Mouse (Mus musculus): ENCODE results near the gene Nkain1. TPM values are rescaled to one million over a fixed set of nuclear protein-coding genes. Genes with fewer than 3 reads are reported as not detected.

The Nkain1 gene
- total and polyA plus RNA-seq, 3 experiments = not detected

GRCm38 (mm10) chr4:130521466-130521865 is 52.5 kb downstream of the Nkain1 start:
- Histone ChIP-seq H3K36me3 (replicated peaks) (no peaks in the 10 kb centered on the region), H3K9me3 (replicated peaks) (no peaks in the 10 kb centered on the region), H3K4me1 (ENCODE audit: insufficient read depth, low read depth, low read length) (peaks cover 10% of the 10 kb centered on the region), H3K4me3 (ENCODE audit: low read depth, low read length) (no peak overlapping the region), H3K27me3 (ENCODE audit: insufficient read depth, low read length) (peaks cover 16% of the 10 kb centered on the region)
- DNase-seq (ENCODE audit: low spot score) = no peak
- TF ChIP-seq GATA2 (IDR thresholded peaks at IDR 0.05; ENCODE audit: borderline replicate concordance, low read depth, low read length) = no peak
- no peak for TF ChIP-seq CTCF (IDR thresholded peaks at IDR 0.05; ENCODE audit: low read depth, low read length)
- TF ChIP-seq GATA1 (IDR thresholded peaks at IDR 0.05; ENCODE audit: borderline replicate concordance, low read length) = no peak
- no peak for TF ChIP-seq POLR2AphosphoS5 (IDR thresholded peaks at IDR 0.05; ENCODE audit: insufficient replicate concordance, low read depth, low read length)
- no peak for TF ChIP-seq TAL1 (conservative IDR thresholded peaks at IDR 0.05; ENCODE audit: low read depth, low read length)
- no peak for ATAC-seq (ENCODE audit: extremely low read depth, insufficient number of reproducible peaks, low FRiP score, poor library complexity, severe bottlenecking)

GRCm38 (mm10) chr4:130520482-130520851 is 53.5 kb downstream of the Nkain1 start:
- Histone ChIP-seq H3K4me3 (ENCODE audit: low read depth, low read length) (peak overlapping the region; percentile 62; the same call in 1 of the 2 replicates), H3K9me3 (replicated peaks) (no peaks in the 10 kb centered on the region), H3K27me3 (ENCODE audit: insufficient read depth, low read length) (peaks cover 18% of the 10 kb centered on the region), H3K36me3 (replicated peaks) (no peaks in the 10 kb centered on the region), H3K4me1 (ENCODE audit: insufficient read depth, low read depth, low read length) (peaks cover 10% of the 10 kb centered on the region)
- TF ChIP-seq CTCF (IDR thresholded peaks at IDR 0.05; ENCODE audit: low read depth, low read length) (no peak), GATA2 (IDR thresholded peaks at IDR 0.05; ENCODE audit: borderline replicate concordance, low read depth, low read length) (no peak), TAL1 (conservative IDR thresholded peaks at IDR 0.05; ENCODE audit: low read depth, low read length) (no peak), GATA1 (IDR thresholded peaks at IDR 0.05; ENCODE audit: borderline replicate concordance, low read length) (no peak), POLR2AphosphoS5 (IDR thresholded peaks at IDR 0.05; ENCODE audit: insufficient replicate concordance, low read depth, low read length) (no peak)
- DNase-seq (ENCODE audit: low spot score) = no peak
- no peak for ATAC-seq (ENCODE audit: extremely low read depth, insufficient number of reproducible peaks, low FRiP score, poor library complexity, severe bottlenecking)

- Histone ChIP-seq H3K4me1 (ENCODE audit: insufficient read depth, low read depth, low read length) (peaks cover 10% of the 10 kb centered on the region), H3K27me3 (ENCODE audit: insufficient read depth, low read length) (peaks cover 18% of the 10 kb centered on the region), H3K36me3 (replicated peaks) (no peaks in the 10 kb centered on the region), H3K9me3 (replicated peaks) (no peaks in the 10 kb centered on the region), H3K4me3 (ENCODE audit: low read depth, low read length) (peak overlapping the region; percentile 62)
- DNase-seq (ENCODE audit: low spot score) = peak; percentile 66
- ATAC-seq (ENCODE audit: extremely low read depth, insufficient number of reproducible peaks, low FRiP score, poor library complexity, severe bottlenecking) = peak; percentile 83
- no peak for TF ChIP-seq GATA1 (IDR thresholded peaks at IDR 0.05; ENCODE audit: borderline replicate concordance, low read length)
- no peak for TF ChIP-seq GATA2 (IDR thresholded peaks at IDR 0.05; ENCODE audit: borderline replicate concordance, low read depth, low read length)
- TF ChIP-seq TAL1 (conservative IDR thresholded peaks at IDR 0.05; ENCODE audit: low read depth, low read length) = no peak
- TF ChIP-seq CTCF (IDR thresholded peaks at IDR 0.05; ENCODE audit: low read depth, low read length) = no peak
- TF ChIP-seq POLR2AphosphoS5 (IDR thresholded peaks at IDR 0.05; ENCODE audit: insufficient replicate concordance, low read depth, low read length) = no peak
Observed at GRCm38 (mm10) chr4:130519567-130520481, 54.1 kb downstream of the Nkain1 start.

GRCm38 (mm10) chr4:130516490-130516889 is 57.5 kb downstream of the Nkain1 start:
- ATAC-seq (ENCODE audit: extremely low read depth, insufficient number of reproducible peaks, low FRiP score, poor library complexity, severe bottlenecking) (no peak), DNase-seq (ENCODE audit: low spot score) (no peak)
- Histone ChIP-seq H3K4me1 (ENCODE audit: insufficient read depth, low read depth, low read length) (peaks cover 10% of the 10 kb centered on the region), H3K36me3 (replicated peaks) (no peaks in the 10 kb centered on the region), H3K9me3 (replicated peaks) (no peaks in the 10 kb centered on the region), H3K4me3 (ENCODE audit: low read depth, low read length) (no peak overlapping the region), H3K27me3 (ENCODE audit: insufficient read depth, low read length) (peaks cover 9% of the 10 kb centered on the region; the same call in 1 of the 2 replicates)
- TF ChIP-seq TAL1 (conservative IDR thresholded peaks at IDR 0.05; ENCODE audit: low read depth, low read length) (no peak), POLR2AphosphoS5 (IDR thresholded peaks at IDR 0.05; ENCODE audit: insufficient replicate concordance, low read depth, low read length) (no peak), GATA1 (IDR thresholded peaks at IDR 0.05; ENCODE audit: borderline replicate concordance, low read length) (no peak), GATA2 (IDR thresholded peaks at IDR 0.05; ENCODE audit: borderline replicate concordance, low read depth, low read length) (no peak), CTCF (IDR thresholded peaks at IDR 0.05; ENCODE audit: low read depth, low read length) (no peak)

Other genes starting within 250 kb of the Nkain1 start
- gene Zcchc17, start 214.2 kb downstream of the Nkain1 start, total RNA-seq (2014; fragmentation: Nextera tagmentation) = 16.7 and 25.6 TPM in 2 replicates
- gene Zcchc17, start 214.2 kb downstream of the Nkain1 start, total RNA-seq (2017) = 52.6 and 69.1 TPM in 2 replicates
- gene Zcchc17, start 214.2 kb downstream of the Nkain1 start, polyA plus RNA-seq (2012) = 13.6 and 33.9 TPM in 2 replicates
- gene Snrnp40, start 214.0 kb downstream of the Nkain1 start, total RNA-seq (2014; fragmentation: Nextera tagmentation) = 36.5 and 41.5 TPM in 2 replicates
- 91.2 and 91.4 TPM in 2 replicates for gene Snrnp40, start 214.0 kb downstream of the Nkain1 start, total RNA-seq (2017)
- 65.4 and 73.2 TPM in 2 replicates for gene Snrnp40, start 214.0 kb downstream of the Nkain1 start, polyA plus RNA-seq (2012)
- 113 and 122 TPM in 2 replicates for gene Pum1, start 89.1 kb upstream of the Nkain1 start, total RNA-seq (2014; fragmentation: Nextera tagmentation)
- gene Pum1, start 89.1 kb upstream of the Nkain1 start, total RNA-seq (2017) = 39.6 and 42.7 TPM in 2 replicates
- gene Pum1, start 89.1 kb upstream of the Nkain1 start, polyA plus RNA-seq (2012) = 37.5 and 43.5 TPM in 2 replicates
- 0.29 and 15.7 TPM in 2 replicates for gene Sdc3, start 218.4 kb upstream of the Nkain1 start, total RNA-seq (2014; fragmentation: Nextera tagmentation)
- 0.05 and 0.06 TPM in 2 replicates for gene Sdc3, start 218.4 kb upstream of the Nkain1 start, total RNA-seq (2017)
- gene Sdc3, start 218.4 kb upstream of the Nkain1 start, polyA plus RNA-seq (2012) = 0.01 TPM in 1 of 2 replicates, not detected in the other

Data from G1E (cell line).